Mouse (Mus musculus) cerebellum, postnatal 4 days (tissue): ENCODE results near the gene Farsb.
"Not testable (repeated sequence)": the region's sequence is repeated elsewhere in the genome, so short reads cannot be mapped to it uniquely, and the experiment has no call there.

Experiments used
- DNase-seq, 2 experiments: peaks; one replicate each; pipeline ENCODE4 v3.0.0; 2022; ENCODE audit warnings: low spot score in 2 of 2, mixed read lengths in 1 of 2

The Farsb gene

DNA sequence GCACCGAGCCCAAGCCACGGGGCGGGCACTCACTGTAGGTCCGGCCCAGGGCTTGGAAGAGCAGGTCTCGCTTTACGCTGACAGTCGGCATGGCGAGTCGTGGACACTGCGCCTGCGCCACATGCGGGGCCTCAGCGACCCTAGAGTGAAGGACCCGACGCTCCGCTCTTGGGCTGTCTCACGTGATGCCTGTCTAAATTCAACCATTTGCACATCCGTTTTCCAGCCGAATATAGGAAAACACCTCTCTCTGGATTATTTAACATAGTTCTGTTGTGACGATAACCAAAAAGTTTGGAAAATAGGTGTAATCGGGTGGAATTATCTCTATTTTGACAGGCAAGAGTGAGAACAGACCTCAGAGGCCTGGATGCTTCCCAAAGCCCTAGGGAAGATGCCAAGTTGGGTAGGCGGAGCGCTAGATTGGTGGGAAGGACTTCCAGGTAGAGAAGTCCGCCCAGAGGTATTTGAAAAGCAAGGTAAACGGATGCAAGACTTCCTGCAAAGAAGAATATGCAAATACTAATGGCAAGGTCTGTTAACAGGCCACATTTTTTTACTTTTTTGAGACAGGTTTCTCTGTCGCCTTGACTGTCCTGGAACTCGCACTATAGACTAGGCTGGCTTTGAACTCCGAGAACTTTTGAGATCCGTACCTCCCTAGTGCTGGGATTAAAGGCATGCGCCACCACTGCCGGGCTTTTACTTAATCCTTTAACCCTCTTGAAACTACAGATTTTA is at the start of gene Farsb:
Gene Farsb (minus strand): TSS at position 146 of the 741 bp plus-strand sequence.
- DNase-seq = peak; percentile 62 to 86

DNA sequence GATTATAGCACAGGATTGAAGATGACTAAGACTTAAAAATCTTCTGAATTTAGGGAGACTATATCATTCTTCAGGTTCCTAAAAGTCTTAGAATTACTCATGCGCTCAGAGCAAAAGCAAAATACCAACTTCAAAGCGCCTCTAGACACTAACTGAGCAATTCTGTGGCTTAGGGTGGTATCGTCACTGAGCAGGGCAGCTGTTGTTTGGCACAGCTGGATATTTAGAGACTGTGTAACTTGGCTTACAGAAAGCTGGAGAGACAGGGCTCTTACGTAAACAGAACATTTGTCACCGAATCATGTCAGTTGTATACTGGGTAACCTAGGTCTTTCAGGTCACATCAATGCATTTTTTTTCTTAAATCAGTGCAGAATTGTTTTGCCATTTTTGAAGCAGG is 49.7 kb upstream of the Farsb start:
- DNase-seq = no peak

DNA sequence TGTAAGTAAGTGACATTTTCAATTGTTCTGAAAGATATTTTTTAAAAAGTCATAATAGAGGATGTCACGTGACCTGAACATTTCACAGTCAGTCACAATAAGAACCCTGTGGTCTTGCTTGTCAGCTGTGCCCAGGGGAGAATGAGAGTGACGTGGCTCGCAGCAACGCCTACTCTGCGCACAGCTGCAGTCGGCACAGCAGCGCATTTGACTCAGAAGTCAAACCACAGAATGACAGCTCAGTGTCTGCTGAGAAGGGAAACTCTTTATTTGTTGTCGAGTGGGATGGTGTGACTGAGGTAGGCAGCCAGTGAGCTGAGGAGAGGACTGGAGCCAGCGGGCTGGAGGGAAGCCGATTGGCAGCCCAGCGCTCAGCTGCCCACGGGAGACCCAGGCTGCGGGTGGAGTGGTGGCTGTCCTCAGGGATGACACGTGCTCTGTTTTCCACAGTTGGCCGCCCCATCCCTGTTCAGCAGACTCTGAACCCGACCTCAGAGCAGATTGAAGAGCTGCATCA is 48.9 kb upstream of the Farsb start:
- DNase-seq = peak; percentile 26 to 45

DNA sequence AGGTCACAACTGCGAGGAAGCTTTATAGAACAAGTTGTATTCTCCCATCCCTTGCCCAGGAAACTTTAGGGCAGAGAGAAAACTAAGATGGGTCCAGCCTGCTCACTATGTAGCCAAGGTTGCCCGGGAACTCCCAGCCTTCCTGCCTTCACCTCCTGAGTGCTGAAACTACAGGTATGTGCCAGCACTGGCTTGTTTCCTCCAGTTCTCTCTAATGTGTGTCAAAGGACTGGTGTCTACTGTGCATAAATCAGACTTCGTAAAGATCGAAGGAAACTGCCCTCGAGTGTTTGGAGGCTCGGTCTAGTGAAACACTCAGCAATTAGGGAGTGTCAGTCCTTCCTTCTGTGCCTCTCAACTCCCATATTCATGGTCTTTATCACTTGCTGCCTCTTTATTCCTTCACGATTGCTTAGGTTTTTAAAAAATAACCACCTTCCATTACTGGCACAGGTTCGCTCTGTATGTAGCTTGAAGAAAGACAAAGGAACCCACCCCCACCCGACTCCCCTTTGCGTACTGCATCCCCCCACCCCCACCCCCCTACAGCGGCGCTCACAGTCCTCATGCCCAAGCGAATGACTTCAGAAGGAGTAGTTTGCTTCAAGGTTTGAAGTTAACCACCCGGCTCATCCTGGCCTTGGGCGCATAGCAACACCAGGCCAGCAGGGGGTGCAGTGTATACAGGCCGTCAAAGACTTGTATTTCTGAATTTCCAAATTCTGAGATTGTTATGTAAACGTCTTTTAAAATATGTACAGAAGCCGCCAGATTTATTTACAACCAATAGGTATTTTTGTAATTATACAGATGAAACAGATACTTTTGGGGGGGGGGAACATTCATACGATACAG is 47.8 kb upstream of the Farsb start:
- DNase-seq = peak; percentile 77 to 80

DNA sequence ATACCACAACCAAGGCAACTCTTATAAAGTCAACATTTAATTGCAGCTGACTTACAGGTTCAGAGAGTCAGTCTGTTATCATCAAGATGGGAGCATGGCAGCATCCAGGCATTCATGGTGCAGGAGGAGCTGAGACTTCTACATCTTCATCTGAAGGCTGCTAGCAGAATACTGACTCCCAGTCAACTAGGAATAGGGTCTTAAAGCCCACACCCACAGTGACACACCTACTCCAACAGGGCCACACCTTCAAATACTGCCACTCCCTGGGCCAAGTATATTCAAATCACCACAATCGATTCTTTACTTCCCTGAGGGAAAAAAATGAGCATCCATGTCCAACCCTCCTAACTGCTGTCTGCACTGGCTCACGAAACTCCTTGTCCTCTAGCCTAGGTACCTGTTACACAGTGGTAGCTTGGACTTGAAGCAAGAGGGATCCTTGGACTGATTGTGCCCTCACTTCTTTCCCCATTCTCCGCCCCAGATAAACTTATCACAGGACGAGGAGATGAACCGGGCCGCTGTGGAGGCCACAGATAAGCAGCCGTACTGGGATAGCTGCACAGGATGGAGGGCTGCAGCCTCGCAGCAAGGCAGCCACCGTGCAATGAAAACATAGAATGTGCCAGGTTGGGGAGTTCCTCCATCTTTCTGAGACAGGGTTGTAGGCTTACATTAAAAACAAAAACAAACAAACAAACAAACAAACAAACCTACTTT is 45.9 kb upstream of the Farsb start:
- DNase-seq = no peak

DNA sequence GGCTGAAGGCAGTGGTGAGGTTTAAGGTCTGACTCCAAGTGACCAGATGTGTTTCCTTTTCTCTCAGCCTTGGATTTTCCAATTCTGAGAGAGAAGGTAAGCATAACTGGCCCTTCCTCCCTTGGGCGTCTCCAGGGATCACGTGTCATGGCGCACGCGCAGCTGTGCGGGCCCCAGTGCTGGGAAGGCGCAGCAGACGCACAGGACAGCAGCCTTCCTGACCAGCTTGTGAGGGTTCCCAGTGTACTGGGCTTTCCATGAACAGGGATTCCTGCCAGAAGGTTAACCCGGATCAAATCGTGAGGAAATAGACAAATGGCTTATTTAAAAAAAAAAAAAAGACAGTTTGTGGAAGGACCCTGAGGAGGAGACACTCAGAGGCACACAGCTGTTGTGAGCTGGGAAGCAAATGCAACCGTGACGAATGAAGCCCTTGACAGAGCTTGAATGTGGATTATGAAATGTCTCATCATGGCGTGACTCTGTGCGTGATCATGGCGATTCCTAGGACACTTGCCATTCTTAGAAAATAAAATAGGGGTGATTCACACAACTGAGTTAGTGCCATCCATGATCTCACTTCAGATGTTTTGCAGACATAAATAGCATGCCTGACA is 43.6 kb upstream of the Farsb start:
- no peak for DNase-seq

DNA sequence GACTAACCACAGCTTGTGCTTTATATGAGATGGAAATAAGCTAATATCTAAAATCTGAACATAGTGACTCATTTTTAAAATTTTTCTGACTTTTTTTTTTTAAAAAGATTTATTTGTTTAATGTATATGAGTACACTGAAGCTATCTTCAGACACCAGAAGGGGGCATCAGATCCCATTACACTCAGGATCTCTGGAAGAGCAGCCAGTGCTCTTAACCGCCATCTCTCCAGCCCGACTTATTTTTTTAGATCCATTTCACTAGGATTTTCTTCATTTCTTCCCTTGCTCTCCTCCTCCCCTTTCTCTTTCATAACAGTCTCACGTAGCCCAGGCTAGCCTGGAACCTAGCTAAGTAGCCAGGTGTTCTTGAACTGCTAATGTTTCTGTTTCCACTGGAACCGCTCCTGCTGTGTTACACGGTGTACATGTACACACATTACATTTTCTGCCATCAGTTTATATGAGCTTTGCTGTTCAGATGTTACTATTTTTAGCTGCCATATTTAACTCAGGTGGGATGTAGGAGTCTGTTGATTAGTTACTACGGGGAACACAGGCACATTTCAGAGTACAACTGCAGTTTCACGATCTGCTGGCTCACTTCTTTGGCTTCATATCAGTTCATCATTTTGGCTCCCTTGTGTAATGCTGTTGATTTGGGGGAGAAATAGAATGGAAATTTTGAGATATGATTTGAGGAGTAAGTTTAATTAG is 42.0 kb upstream of the Farsb start:
- no peak for DNase-seq

DNA sequence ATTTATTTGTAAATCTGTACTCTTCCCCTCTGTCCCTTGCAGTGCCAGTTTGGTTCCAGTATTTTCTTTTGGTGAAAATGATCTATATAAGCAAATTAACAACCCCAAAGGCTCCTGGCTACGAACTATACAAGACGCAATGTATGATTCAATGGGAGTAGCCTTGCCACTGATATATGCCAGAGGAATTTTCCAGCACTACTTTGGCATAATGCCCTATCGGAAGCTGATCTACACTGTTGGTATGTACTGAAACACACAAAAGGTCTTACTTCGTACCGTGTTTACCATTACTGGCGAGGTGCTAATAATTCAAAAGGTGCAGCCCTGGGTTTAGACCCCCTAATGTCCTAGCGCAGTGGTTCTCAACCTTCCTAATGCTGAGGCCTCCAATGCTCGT is 40.3 kb upstream of the Farsb start:
- DNase-seq = no peak

DNA sequence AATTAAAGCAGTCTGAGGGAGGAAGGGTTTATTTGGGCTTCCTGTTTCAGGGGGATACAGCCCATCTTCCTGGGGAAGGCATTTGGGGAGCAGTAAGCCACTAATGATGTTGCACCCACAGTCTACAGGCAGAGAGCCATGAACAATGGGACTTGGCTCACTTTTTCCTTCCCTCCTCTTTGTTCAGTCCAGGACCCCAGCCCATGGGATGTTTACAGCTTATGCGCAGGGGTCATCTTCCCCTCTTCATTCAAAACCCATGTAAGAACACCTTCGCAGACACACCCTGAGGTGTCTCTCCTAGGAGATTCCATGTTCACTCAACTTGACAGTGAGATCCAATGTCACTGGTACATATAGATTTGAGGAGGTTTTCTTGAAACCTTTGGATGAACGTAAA is 39.7 kb upstream of the Farsb start:
- DNase-seq = no peak

DNA sequence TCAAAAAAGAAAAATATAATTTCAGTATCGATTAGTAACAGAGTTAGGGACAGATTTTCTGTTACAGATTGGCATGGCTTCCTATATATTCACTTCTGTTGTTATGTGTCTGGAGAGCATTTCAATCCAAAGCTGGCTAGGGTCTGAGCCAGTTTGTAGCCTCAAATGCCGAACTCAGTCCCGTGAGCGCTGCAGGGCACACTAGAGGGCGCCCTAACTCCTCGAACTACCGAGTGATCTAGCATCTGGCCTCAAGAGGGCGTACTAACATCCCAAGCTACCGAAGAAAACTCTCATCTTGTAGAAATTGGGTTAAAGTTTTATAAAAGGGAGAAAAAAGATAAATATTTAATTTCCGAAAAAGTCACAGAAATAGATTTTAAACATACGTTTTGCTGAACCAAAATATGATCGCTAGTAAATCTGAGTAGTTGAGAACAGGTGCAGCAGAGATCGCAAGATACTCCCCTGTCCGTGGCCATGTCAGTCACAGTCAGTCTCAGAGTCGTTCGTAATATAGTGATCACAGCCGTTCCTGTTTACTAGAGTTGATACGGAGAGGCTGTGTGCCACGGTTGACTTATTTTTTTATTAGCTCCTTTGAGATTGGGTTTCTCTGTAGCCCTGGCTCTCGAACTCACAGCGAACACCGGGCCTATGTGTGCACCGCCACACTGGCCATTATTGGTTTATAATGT is 36.6 kb upstream of the Farsb start:
- peak; percentile 52 to 73 for DNase-seq

DNA sequence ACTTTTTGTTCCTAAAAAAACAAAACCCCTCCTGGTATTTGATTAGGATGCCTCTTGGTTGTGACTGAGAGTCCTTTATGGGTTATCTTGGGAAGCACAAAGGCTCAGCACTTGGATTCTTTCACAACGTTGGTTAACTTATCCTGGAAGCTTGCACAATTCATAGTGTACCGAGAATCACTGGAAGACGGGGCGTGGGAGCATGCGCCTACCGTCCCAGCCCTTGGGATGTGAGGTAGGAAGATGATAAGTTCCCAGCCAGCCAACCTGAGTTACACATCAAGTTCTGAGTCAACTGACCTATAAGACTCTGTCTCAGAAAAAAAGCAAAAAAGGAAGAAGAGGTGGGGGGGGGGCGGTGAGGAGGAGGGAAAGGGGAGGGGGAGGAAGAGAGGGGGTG is 30.2 kb upstream of the Farsb start:
- no peak for DNase-seq

DNA sequence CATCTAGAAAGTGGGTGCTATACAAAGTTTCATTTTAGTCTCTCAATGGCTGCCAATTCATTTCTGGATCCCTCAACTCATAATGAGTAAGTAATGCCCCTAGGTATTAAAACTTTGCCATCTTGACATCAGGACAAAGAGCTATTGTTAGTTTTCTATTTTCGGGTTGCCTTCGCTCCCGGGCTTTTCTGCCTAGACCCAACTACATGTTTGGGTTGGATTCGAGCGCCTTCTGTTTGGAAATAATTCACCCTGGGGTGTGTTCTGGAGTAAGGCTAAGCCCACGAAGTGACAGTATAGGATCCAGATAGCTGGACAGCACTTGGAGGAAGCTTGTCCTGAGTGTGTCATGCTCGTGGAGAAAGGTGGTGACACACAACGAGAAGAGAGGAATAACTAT is 24.1 kb upstream of the Farsb start:
- DNase-seq = no peak

DNA sequence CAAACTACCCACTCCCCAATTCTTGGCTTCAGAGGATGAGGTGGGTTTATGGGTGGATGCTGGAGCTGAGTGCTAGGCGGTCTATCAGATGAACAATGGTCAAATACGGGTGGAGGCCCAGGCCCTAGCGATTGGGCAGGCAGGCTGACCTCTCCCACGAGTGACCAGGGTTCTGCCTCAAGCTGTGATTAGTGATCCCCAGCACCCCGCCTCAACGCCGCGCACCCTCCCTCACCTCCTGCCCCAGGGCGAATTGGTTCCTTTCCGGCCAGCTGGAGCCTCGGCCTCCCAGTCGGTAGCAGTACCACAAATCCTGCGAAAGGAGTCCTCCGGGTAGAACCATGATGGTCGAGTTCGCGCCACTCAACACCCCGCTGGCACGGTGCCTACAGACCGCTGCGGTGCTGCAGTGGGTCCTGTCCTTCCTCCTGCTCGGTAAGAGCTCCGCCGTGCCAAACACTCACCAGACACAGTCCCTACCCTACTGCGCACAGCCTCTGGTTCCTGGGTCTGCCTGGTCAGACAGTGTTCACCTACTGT is 23.0 kb upstream of the Farsb start, which contains the start of gene BC035947:
Gene BC035947 (minus strand): TSS at position 538 of the 540 bp plus-strand sequence.
- DNase-seq = peak in 1 of 2 experiments; percentile 22

DNA sequence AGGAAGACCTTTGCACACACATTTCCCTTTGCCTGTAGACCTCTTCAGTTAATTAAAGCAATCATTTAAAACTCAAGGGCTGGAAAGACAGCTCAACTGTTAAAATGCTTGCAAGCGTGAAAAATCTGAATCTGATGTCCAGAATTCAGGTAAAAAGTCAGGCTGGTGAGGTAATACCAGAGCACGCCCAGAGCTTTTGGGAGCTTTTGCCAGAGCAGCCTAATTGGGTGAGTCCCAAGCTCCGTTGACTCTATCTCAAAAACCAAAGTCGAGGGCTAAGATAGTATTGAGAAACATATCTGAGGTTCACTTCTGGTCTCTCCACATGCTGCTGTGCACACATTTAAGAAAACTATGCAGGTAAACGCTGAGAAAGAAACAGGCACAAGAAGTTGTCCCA is 22.2 kb upstream of the Farsb start, which contains the start of gene Mogat1:
Gene Mogat1 (plus strand): TSS at position 130 of the 400 bp plus-strand sequence.
- DNase-seq = no peak

DNA sequence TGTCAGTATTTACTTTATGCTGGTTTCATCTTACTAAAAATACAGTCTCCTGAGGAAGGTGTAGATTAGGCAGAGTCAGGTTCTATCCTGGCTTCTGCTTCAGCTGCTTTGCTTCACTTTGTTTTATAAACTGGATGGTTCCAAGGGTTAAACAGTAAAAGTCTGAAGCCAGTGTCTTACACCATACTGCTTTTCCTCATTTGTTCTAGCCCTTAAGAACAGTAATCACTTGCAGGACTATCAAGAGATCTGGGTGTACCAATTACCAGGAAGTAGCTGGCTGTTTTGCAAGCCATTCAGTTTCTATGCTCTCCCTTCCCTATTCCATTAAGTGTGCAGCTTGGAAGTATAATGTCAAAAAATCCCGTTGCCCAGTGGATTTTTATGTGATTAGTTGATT is 18.4 kb upstream of the Farsb start:
- no peak for DNase-seq

DNA sequence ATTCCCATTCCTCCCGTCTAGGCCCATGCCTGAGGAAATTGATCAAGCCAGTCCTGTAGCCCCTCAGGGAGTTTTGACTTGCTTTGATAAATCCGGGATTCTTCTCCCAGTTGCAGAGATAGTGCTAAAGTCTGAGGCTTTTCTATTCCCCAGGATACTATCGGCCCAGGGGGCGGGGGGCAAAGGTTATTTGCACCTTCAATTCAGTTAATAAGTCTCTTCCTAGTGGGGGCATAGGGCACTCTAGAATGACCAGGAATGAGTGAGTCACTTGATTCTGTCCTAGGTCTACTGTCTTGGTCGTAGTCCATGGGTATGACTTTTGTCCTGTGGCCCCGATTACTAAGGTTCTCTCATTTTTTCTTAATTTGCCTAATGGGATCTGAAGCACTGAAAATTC is 13.8 kb upstream of the Farsb start:
- no peak for DNase-seq

DNA sequence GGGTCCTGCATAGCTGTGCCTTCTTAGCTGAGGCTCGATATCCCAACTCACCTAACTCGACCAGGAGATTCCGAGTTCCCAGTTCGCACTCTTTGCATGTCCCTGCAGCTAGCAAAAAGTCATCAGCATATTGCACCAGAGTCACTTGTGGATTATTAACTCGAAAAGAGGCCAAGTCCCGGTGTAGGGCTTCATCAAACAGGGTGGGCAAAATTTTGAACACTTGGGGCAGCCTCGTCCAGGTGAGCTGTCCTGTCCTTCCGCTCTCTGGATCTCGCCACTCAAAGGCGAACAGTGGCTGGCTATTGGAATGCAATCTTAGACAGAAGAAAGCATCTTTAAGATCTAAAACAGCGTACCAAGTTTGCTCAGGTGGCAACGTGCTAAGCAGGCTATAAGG is 13.2 kb upstream of the Farsb start:
- DNase-seq = not testable (repeated sequence)

DNA sequence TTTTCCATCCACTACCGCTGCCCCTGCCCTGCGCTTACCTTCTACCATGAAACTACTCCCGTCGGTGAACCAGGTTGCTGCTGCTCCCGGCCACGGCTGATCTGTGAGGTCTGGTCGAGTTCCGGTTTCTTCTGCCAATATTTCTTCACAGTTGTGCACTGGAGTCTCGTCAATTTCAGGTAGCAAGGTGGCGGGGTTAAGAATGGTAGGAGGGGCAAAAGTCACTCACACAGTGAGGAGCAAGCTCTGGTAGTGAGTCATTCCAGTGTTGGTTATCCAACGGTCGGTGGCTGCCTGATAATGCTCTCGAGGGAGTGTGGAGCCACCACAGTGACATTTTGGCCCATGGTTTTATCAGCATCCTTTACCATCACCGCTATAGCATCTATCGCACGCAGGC is 12.3 kb upstream of the Farsb start:
- no peak for DNase-seq

DNA sequence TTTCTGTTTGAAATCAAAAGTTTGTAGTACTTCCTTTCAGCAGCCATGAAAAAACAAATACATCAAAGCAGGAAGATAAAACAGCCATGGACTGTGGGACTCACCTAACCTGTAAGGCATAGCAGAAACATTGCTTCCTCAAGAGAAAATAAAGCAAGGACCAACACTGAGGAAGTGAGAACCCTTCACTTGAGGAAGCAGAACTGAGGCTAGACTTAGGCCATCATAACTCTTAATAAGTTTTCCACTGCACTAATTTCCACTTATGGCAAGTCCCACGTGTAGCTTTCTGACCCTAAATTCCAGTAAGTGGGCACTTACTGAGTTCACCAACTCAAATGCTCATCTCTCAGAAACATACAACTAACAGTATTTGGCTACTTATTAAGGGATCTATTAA is 1.4 kb upstream of the Farsb start:
- no peak for DNase-seq

DNA sequence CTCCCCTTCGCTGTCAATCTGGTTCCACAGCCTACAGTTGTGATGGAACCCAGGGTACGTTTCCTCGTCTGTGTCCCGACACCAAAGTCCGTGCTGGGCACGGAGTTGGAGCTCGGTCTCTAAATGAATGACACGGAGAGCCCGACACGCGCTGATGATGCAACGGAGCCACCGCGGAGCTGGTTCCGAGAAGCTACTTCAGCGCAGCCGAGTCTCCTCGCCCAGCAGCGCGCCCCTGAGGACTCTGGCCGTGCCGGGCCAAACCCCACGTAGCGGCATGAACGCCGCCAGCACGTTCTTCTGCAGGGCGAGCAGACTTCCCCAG is 308 bp downstream of the Farsb start:
- no peak for DNase-seq
